Mouse (Mus musculus): ENCODE measurements around the gene Cdh18.
"Not testable (repeated sequence)": the region's sequence is repeated elsewhere in the genome, so short reads cannot be mapped to it uniquely, and the experiment has no call there.

Gene Cdh18

GRCm38 (mm10) chr15:23230616-23231015, 681.8 kb downstream of the Cdh18 start:
- no peak for DNase-seq

DNA sequence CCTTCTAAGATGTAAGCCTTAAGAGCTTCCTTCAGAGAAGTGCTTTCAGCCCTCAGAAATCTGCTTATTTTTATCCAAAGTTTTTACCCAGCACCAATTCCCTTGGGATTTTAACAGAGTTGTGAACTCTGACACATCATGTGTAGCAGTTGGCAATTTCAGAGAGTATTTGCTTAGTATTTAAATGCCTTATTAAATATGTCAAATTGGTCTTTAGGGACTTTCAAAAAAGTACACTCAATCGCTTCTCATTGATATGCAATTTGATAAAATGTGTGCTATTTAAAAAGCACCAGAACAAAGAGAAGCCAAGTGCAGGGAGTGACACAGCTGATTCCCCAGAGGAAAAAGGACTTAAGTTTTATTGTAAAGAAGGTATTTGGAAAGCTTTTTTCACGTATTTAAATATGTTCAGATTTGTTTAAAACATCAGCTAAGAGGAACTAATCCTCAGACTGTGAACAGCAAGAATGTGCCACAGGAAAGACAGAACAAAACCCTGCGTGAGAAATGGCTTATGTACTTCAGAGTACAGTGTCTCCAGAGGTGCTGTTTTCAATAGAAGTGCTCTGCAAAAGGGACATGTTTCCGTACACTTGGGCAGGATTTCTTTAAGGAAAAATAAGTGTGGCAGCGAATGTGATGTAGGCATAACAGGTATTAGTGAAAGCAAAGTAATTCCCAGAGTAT, 709.1 kb downstream of the Cdh18 start:
- DNase-seq: no peak

DNA sequence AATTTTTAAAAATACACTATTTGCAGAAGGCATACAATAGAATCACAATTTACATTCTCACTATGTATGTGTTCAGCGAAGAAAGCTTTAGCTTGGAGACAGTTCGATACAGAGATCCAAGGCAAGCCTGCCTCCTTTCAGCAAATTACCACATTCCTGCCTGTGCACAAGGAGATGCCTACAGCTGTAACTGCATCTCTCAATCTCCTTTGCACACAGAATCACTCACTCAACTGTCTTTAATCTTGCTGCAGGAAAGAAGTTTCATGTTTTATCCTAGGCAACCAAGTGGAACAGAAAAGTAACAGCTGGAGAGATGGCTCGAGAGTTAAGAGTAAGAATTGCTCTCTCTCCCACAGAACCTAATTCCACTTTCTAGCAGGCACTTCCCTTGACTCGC, 729.6 kb downstream of the Cdh18 start:
- DNase-seq: no peak

DNA sequence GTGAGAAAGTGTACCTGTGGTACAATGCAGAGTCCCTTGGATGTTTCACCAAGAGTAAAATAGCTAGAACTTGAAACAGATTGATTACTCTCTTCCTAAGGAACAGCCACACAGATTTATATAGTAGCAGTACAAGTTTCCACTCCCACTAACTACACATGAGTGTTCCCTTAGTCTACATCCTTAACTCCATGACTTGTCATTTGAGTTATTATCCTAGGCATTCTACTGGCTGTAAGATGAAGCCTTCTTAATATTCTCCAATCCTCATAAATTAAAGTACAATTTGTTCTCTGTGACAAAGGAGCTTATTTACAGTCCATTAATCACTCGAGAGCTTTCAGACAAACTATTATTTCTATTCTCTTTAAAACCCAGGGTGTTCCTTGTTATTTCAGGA, 756.2 kb downstream of the Cdh18 start:
- DNase-seq: no peak

- no peak for DNase-seq
These were observed 767.9 kb downstream of the Cdh18 start for GRCm38 (mm10) chr15:23316766-23317165.

- no peak for DNase-seq
These were observed 768.6 kb downstream of the Cdh18 start for GRCm38 (mm10) chr15:23317409-23317808.

- not testable (repeated sequence) for DNase-seq
These were observed 791.5 kb downstream of the Cdh18 start for GRCm38 (mm10) chr15:23340338-23340737.

DNA sequence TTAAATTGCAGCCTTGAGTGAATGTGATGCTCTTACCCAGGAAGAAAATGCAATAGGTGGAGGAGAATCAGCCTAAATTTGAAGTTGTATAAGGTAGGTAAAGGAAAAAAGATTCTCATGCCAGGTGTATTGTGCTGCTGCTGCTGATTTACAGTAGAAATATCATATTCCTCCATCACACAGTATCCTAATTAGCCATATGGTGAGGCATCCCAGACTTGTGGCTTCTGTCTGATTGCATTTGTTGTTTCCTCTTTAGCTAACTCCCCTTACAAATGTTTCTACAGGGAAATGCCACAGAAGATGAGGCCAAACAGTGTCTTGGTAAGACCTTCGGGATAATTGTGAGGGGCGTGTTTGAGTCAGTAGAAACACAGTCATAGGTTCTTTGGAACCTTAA, 802.3 kb downstream of the Cdh18 start:
- no peak for DNase-seq

DNA sequence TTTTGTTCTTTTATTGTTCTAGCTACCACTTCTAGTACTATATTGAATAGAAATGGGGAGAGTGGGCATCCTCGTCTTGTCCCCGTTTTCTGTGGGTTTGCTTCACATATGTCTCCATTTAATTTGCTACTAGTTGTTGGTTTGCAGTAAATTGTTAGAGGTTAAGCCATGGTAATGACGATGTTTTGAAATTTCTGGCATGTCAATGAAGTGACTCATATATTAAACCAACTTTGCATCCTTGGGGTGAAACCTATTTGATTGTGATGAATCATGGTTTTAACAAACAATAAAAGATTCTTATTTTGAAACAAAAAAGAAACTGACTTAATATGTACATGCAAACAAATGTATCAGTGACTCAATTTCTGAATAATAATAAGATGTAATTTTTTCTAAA, 817.5 kb downstream of the Cdh18 start:
- no peak for DNase-seq

- no peak for DNase-seq
These were observed 818.9 kb downstream of the Cdh18 start for GRCm38 (mm10) chr15:23367712-23368111.

GRCm38 (mm10) chr15:23378016-23378750, 829.4 kb downstream of the Cdh18 start:
- no peak for DNase-seq

GRCm38 (mm10) chr15:23385816-23386215, 837.0 kb downstream of the Cdh18 start:
- no peak for DNase-seq

- DNase-seq: no peak
These were observed 847.8 kb downstream of the Cdh18 start for GRCm38 (mm10) chr15:23396646-23397045.

- no peak for DNase-seq
These were observed 855.0 kb downstream of the Cdh18 start for GRCm38 (mm10) chr15:23403792-23404191.

DNA sequence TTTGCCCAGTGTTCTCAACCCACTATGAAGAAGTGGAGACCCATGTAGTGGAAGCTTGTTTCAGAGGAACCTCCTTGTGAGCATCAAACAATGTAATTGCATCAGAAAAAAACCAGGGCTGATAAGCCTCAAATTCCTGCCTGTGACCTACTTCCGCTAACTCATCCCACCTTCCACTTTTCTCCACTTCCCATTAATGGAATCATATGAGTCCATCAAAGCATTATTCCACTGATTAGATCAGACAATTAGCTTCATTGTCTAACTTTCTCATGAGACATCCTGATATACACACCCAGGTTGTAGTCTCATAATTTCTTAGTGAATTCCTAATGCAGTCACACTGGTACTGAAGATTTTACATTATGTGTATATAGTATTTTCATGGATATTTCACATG, 859.4 kb downstream of the Cdh18 start:
- DNase-seq: no peak

DNA sequence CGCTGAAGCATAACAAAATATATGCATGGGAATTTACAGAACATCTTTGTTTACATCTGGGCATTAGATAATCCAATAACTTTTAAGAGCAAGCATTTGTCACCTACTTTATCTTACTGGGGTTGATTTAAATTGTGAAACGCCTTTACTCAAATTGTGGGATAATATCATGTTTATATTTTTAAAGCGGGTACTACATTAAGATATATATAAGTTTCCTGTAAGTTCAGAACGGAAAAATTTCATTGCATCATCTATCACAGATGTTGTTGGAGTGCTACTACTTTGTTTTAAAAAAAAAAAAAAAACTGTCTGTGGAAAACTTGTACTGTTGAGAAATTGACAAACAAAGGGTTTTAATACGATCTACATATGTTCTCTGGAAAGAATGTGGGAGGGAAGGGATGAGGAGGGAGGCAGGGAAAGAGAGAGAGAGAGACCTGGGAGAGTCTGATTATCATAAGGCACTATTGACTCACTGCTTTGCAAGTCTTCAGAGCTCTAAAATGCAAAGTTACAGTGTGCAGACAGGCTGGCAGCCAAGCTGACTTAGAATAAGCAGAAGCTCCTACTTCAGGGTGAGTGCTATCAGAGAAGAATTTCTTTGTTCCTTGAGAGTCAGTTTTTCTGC, 867.7 kb downstream of the Cdh18 start:
- no peak for DNase-seq

GRCm38 (mm10) chr15:23418158-23418557, 869.3 kb downstream of the Cdh18 start:
- no peak for DNase-seq

DNA sequence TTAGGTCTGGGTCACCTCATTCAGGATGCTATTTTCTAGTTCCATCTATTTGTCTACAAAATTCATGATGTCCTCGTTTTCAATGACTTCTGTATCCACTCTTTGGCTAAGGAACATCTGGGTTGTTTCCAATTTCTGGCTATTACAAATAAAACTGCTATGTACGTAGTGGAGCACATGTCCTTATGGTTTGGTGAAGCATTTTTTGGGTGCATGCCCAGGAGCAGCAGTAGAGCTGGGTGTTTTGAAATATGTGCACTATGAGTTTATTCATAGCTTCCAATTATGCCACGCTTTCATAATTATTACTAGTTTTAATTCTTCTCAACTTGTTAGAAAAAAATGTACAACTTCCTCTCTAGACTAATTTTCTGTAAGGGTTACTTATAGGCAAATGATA, 871.2 kb downstream of the Cdh18 start:
- DNase-seq: no peak

- DNase-seq: no peak
These were observed 881.2 kb downstream of the Cdh18 start for GRCm38 (mm10) chr15:23430021-23430420.

- no peak for DNase-seq
These were observed 899.7 kb downstream of the Cdh18 start for GRCm38 (mm10) chr15:23448542-23448941.

GRCm38 (mm10) chr15:23452098-23452625, 903.3 kb downstream of the Cdh18 start:
- DNase-seq: no peak

DNA sequence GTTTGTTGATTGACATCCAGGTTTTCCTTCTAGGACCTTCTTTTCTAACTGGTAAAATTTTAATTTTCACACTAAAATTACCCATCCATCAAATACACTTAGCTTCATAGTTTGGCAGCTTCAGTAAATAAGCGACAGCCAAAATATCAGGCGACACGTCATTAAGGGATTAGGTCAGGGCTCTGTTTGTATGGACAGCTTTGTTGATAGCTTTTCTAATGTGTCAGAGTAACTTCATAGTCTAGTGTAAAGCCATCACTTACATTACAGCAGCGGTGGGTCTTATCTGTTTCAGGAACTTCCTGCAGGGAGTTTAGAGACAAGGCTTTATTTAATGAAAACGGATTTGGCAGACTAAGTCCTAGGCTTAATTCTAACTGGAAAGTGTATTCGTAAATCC, 904.5 kb downstream of the Cdh18 start:
- no peak for DNase-seq

DNA sequence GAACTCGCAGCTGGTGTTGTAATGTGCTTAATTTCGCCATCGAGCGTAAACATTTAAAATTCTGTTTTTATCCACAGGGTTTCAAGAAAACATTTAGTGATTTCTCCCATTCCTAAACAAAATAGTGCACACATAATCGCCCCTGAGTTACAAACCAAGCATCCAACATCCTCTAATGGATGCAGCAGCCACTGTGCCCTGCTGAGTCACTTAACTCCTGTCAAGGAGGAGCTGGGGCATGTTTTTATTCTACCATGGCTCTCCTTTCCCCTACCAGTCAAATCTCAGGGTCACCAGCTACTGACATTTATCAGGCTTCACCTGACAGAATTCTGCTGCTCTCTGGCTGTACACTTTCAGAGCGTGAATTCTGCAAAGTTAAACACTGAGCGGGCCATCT, 906.5 kb downstream of the Cdh18 start:
- DNase-seq: no peak

GRCm38 (mm10) chr15:23457401-23457800, 908.6 kb downstream of the Cdh18 start:
- DNase-seq: no peak
